Mouse (Mus musculus) cerebellum, adult (tissue): Measurements from ENCODE around the gene Fbxw19.
"Not testable (repeated sequence)": the region's sequence is repeated elsewhere in the genome, so short reads cannot be mapped to it uniquely, and the experiment has no call there.

ENCODE experiments used
- ATAC-seq: cut with Nextera tagmentation; 2 replicates; pipeline ENCODE4 v1.9.2; 2017; ENCODE audit warnings: mild to moderate bottlenecking, moderate library complexity, mixed read lengths; ENCODE audit not compliant: insufficient number of reproducible peaks, low FRiP score, low TSS enrichment

The Fbxw19 gene

GRCm38 (mm10) chr9:109495775-109496174 is at the start of gene Fbxw19:
Gene Fbxw19 (minus strand): TSS chr9:109495875.
- not testable (repeated sequence) for ATAC-seq

GRCm38 (mm10) chr9:109523385-109524064 is 27.9 kb upstream of the Fbxw19 start:
- no peak for ATAC-seq

GRCm38 (mm10) chr9:109449040-109449439 is 46.6 kb downstream of the Fbxw19 start, which contains the start of gene Fbxw16:
Gene Fbxw16 (minus strand): TSS chr9:109449140.
- ATAC-seq = no peak

GRCm38 (mm10) chr9:109432956-109433355 is 62.7 kb downstream of the Fbxw19 start:
- no peak for ATAC-seq
